Mouse (Mus musculus) liver, adult 2 months (tissue): ENCODE measurements at regions not wholly inside any gene's neighbourhood (a gene's known extent, or its start where the extent isn't known, plus 50 kb on each side); places are given as distances from the start of the nearest gene placed in this dataset.

Experiments used
- DNase-seq: peaks from one replicate; pipeline ENCODE4 v3.0.0-alpha.2; 2011; ENCODE audit warnings: low read depth, low spot score; ENCODE audit errors: extremely low read depth
- H3K27ac ChIP-seq: fragments of 200-500 bp; replicated peaks from 2 replicates; pipeline ENCODE4 v1.5.1; 2012; ENCODE audit warnings: low read depth, mild to moderate bottlenecking, control low read depth, inconsistent platforms, low read length; ENCODE audit not compliant: insufficient read depth
- H3K27me3 ChIP-seq: fragments of 200-500 bp; 2 replicates; pipeline ENCODE4 v1.6.1; 2012; ENCODE audit warnings: mild to moderate bottlenecking, moderate library complexity, low read length, inconsistent platforms; ENCODE audit not compliant: control insufficient read depth, insufficient read depth
- H3K36me3 ChIP-seq: fragments of 200-500 bp; 2 replicates; pipeline ENCODE4 v1.6.1; 2012; ENCODE audit warnings: low read length, inconsistent platforms; ENCODE audit not compliant: control insufficient read depth, insufficient read depth
- H3K4me1 ChIP-seq: fragments of 200-500 bp; 2 replicates; pipeline ENCODE4 v1.6.1; 2011; ENCODE audit warnings: low read length; ENCODE audit not compliant: control insufficient read depth, insufficient read depth
- H3K4me3 ChIP-seq: fragments of 200-500 bp; 2 replicates; pipeline ENCODE4 v1.5.1; 2011; ENCODE audit warnings: low read depth, mild to moderate bottlenecking, control low read depth, low read length, moderate library complexity; ENCODE audit not compliant: insufficient read depth
- H3K79me2 ChIP-seq: fragments of 200-500 bp; 2 replicates; pipeline ENCODE4 v1.6.1; 2012; ENCODE audit warnings: inconsistent platforms, mild to moderate bottlenecking, low read length, moderate library complexity; ENCODE audit not compliant: control insufficient read depth, insufficient read depth
- H3K9ac ChIP-seq: fragments of 200-500 bp; 2 replicates; pipeline ENCODE4 v1.6.1; 2012; ENCODE audit warnings: low read depth, mild to moderate bottlenecking, control low read depth, inconsistent platforms, low read length
- CTCF ChIP-seq: fragments of 200-500 bp; IDR thresholded peaks from 2 replicates; pipeline ENCODE4 v1.5.1; 2011; ENCODE audit warnings: low read depth, low read length, control low read depth
- POLR2A ChIP-seq: fragments of 200-500 bp; IDR thresholded peaks from 2 replicates; pipeline ENCODE4 v1.6.1; 2011; ENCODE audit warnings: low read length, control low read depth; ENCODE audit not compliant: insufficient read depth; ENCODE audit errors: extremely low read depth
- WGBS: fragments of 180-500 bp; shearing (Covaris S2); methylation state at CpG from one replicate; pipeline ENCODE4 v1.1.7; 2018; 5-methylcytosine and 5-hydroxymethylcytosine counted together

DNA sequence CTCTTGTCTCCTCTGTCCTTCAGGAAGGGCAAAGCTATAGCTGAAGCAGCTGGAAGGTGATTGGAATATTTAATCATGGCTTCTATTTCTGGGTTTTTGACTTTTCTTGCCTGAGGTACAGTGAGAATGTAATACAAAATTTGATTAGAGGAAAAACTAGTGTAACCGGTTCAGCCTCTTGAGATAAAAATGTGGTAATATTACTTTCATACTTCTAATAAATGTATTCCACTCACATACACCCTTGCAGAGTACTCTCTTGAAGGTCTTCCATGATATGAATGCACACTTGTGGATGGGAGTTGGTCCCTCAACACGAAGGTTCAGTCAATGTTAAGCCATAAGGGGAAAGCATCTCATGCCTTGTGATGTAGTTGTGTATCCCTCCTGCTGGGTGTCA is 215.4 kb upstream of the Id2 start:
- H3K4me1 ChIP-seq = peaks cover 4% of the 10 kb centered on the region
- no peak overlapping the region for H3K27ac ChIP-seq
- no peaks in the 10 kb centered on the region for H3K27me3 ChIP-seq
- H3K9ac ChIP-seq = no peak overlapping the region
- H3K36me3 ChIP-seq = no peaks in the 10 kb centered on the region
- no peak overlapping the region for H3K4me3 ChIP-seq
- TF ChIP-seq POLR2A = no peak
- TF ChIP-seq CTCF = no peak
- 96% methylated on average over 2 of the region's 2 CpGs for WGBS
- no peaks in the 10 kb centered on the region for H3K79me2 ChIP-seq
- no peak for DNase-seq

DNA sequence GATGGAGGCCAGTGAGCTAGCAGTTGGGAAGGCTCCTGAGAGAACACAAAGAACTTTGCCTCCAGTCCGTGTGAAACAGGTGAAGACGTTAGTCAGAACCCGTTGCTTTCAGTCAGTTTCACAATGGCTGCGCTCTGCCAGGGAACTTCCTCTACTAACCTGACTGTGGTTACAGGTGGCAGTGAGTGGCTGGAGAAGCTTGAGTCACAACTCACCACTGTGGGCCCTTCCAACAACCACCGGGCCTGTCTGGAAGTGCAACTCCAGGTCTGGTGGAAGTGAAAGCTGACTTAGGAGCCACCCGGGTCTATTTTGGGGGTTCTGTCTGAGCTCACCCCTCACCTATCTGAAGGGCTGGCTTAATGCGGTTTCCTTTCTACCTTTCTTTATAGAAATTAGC is 214.8 kb upstream of the Id2 start:
- WGBS = 76% methylated on average over 7 of the region's 7 CpGs
- DNase-seq = peak; percentile 29
- Histone ChIP-seq H3K4me1 (peaks cover 4% of the 10 kb centered on the region), H3K27me3 (no peaks in the 10 kb centered on the region), H3K4me3 (no peak overlapping the region), H3K36me3 (no peaks in the 10 kb centered on the region), H3K27ac (no peak overlapping the region), H3K9ac (no peak overlapping the region), H3K79me2 (no peaks in the 10 kb centered on the region)
- TF ChIP-seq CTCF = no peak
- TF ChIP-seq POLR2A = no peak

DNA sequence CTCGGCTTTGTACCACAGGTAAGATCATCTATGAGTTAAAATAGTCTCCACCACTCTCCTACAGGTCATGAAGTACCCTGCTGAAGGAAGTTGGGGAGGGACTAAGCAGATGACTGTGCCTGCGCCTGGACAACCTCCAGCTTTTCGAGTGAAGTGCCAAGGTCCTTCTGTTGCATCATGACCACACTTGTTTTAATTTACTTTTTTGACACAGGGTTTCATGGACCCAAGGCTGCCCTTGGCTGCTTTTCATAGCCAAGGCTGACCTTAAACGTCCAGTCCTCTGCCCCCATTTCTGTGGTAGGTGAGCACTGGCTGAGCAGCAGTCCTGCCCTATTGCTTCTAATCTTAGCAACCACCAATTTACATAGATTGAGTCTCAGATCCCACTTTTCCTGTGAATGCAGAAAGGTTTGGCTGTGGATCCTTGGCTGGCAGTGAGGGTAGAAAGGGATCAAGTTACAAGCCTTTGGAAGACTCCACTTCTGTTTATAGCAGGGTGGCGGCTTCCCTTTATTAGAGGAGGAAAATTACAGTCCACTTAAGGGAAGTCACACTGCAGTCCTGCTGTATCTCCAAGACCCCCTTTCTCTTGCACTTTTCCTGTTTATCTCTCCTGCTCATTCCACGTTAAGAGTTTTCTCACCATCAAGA is 213.5 kb upstream of the Id2 start:
- Histone ChIP-seq H3K27ac (peak overlapping the region; percentile 23; the same call in 1 of the 2 replicates), H3K4me1 (peaks cover 4% of the 10 kb centered on the region), H3K9ac (no peak overlapping the region), H3K4me3 (no peak overlapping the region), H3K36me3 (no peaks in the 10 kb centered on the region), H3K27me3 (no peaks in the 10 kb centered on the region), H3K79me2 (no peaks in the 10 kb centered on the region)
- 38% methylated on average over 6 of the region's 6 CpGs for WGBS
- TF ChIP-seq POLR2A = no peak
- no peak for TF ChIP-seq CTCF
- peak; percentile 95 for DNase-seq

DNA sequence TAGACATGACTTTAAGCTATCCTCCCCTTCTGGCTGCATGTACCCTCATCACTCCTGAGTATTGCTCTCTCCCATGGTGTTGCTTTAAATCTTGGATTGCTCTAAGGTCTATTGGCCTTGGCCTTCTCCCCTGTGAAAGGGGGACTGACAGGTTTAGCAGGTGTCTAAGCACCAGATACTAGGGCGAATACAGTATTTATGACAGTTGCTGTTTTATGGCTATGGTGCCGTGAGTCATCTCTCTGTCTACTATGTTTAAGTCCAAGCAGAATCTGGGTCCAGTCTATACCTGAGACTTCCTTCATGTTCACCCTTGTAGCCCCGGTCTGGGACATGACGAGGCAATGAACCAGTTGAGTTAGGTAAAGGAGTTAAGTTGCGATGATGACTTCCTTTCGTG is 212.3 kb upstream of the Id2 start:
- peaks cover 4% of the 10 kb centered on the region for H3K4me1 ChIP-seq
- no peak overlapping the region for H3K9ac ChIP-seq
- H3K27me3 ChIP-seq = no peaks in the 10 kb centered on the region
- no peak for TF ChIP-seq POLR2A
- no peak for TF ChIP-seq CTCF
- no peak overlapping the region for H3K4me3 ChIP-seq
- WGBS = 97% methylated on average over 6 of the region's 6 CpGs
- DNase-seq = no peak
- no peaks in the 10 kb centered on the region for H3K79me2 ChIP-seq
- no peaks in the 10 kb centered on the region for H3K36me3 ChIP-seq
- H3K27ac ChIP-seq = no peak overlapping the region

DNA sequence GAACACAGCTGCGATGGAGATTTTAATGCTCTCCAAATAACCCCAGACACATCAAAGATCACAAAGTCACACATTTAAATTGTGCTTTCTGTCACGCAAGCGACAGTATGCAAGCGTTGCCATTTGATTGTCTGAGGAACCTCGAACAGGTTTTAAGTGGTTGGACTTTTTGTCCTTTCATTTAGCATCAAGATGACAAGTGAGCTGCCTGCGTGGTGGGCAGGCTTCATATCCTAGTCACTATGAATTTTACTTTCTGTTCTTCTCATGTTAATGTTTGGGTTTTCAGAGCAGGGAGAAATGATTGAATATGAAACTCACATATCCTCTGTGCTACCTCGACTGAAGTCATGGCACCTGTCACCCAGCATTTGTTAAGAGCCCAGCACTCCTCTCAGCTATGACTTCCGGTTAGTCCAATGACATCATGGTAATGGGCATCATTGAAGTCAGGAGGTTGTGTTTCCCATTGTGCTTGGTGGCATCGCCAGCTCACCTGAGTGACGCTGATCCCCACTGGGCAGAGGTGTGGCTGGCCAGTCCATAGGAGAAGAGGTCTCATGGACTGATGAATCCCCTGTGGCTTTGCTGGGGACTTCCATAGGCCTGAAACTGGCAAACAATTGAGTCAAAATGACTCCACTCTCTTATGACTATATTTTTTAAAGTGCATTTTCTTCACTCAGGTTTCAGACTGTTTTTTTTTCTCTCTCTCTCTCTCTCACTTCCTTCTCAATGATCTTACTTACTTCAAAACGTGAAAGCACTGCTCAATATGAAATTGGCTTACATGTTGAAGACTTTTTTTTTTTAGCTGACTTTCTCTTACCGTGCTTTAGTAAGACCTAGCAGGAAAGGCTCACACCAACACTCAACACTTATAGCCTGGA is 209.1 kb upstream of the Id2 start:
- 95% methylated on average over 12 of the region's 12 CpGs for WGBS
- Histone ChIP-seq H3K27ac (no peak overlapping the region), H3K4me3 (no peak overlapping the region), H3K4me1 (peaks cover 4% of the 10 kb centered on the region), H3K27me3 (no peaks in the 10 kb centered on the region), H3K9ac (no peak overlapping the region), H3K79me2 (no peaks in the 10 kb centered on the region), H3K36me3 (no peaks in the 10 kb centered on the region)
- TF ChIP-seq CTCF = no peak
- no peak for TF ChIP-seq POLR2A
- DNase-seq = no peak
